Mouse (Mus musculus): ENCODE results near the gene St8sia6. TPM values are rescaled to one million over a fixed set of nuclear protein-coding genes. Genes with fewer than 3 reads are reported as not detected.
"Not testable (repeated sequence)": the region's sequence is repeated elsewhere in the genome, so short reads cannot be mapped to it uniquely, and the experiment has no call there.

Gene St8sia6
- polyA plus RNA-seq, 1 experiment from 2014 or later = 1.00 TPM

DNA sequence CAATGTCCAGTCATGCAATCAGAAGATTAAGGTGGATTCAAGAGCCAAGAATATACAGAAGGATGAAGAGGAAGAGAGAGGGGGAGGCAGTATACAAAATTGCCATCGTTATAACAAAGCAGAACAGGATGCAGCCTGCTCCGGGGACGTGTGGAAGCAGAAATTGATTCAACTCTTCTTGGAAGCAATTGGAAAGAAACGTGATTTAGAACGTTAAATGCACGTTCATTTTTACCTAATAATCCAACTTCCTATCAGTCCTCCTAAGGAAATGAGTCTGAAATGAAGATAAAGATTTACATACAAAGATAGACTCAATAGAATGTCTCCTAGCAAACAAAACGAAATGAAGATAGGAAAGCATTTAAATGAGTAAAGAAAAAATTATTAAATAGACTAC is 2.3 kb downstream of the St8sia6 start:
- 64% methylated on average over 7 of the region's 7 CpGs for WGBS
- Histone ChIP-seq H3K4me3 (no peak overlapping the region), H3K4me2 (no peak overlapping the region), H3K27me3 (peaks cover 29% of the 10 kb centered on the region), H3K9ac (no peak overlapping the region), H3K4me1 (replicated peaks) (peaks cover 11% of the 10 kb centered on the region), H3K9me3 (replicated peaks) (no peaks in the 10 kb centered on the region), H3K36me3 (no peaks in the 10 kb centered on the region), H3K27ac (no peak overlapping the region)
- ATAC-seq (replicated peaks; ENCODE audit: insufficient number of reproducible peaks, insufficient read depth, low FRiP score, low read depth) = no peak

DNA sequence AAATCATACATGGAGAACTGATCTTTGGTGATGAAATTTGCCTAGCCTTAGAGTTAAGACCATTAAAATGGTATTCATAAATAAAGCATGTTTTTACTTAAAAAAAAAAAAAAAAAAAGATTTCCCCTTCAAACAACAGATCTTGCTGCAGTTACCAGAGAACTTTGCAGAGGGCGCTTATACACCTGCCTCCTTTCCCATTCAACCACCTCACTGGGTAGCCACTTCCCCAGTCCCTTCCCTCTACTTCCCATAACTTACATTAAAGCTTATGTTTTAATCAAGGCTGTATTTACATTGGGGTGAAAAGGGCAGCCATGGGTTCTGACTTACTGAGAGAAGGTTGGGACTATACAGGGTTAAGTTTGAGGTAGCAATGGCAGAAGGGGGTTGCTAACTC is 4.5 kb downstream of the St8sia6 start:
- Histone ChIP-seq H3K27me3 (peaks cover 24% of the 10 kb centered on the region), H3K4me3 (no peak overlapping the region), H3K4me1 (replicated peaks) (peaks cover 11% of the 10 kb centered on the region), H3K9ac (no peak overlapping the region), H3K36me3 (no peaks in the 10 kb centered on the region), H3K9me3 (replicated peaks) (no peaks in the 10 kb centered on the region), H3K4me2 (no peak overlapping the region), H3K27ac (no peak overlapping the region)
- WGBS = 44% methylated on average over 1 of the region's 1 CpGs
- no peak for ATAC-seq (replicated peaks; ENCODE audit: insufficient number of reproducible peaks, insufficient read depth, low FRiP score, low read depth)

DNA sequence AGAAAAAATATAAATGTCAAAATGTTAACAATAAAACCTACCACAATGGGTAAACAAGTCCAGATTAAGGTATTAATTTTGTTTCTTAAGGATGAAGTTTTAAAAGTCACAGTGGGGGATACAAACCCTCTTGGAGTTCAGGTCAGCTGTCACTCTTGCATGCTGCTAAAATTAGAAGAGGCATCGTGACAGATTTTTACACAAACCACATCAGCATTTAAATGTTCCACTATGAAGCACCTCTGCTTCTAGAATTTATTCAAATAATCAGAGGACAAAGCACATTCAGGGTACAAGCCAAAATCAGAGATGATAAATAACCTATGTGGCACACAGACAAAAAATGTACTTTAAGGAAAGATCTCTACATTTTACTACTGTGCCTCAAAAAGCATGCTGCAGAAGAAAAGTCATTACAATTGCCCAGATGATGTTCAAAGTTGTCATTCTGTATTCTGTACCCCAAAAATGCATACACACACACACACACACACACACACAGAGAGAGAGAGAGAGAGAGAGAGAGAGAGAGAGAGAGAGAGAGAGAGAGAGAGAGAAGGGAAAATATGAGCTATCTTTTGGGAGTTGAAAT is 7.2 kb downstream of the St8sia6 start:
- Histone ChIP-seq H3K27me3 (peaks cover 5% of the 10 kb centered on the region), H3K36me3 (no peaks in the 10 kb centered on the region), H3K4me2 (no peak overlapping the region), H3K9me3 (replicated peaks) (no peaks in the 10 kb centered on the region), H3K4me1 (replicated peaks) (no peaks in the 10 kb centered on the region), H3K9ac (no peak overlapping the region), H3K4me3 (no peak overlapping the region), H3K27ac (no peak overlapping the region)
- WGBS = 42% methylated on average over 1 of the region's 1 CpGs
- ATAC-seq (replicated peaks; ENCODE audit: insufficient number of reproducible peaks, insufficient read depth, low FRiP score, low read depth) = no peak

DNA sequence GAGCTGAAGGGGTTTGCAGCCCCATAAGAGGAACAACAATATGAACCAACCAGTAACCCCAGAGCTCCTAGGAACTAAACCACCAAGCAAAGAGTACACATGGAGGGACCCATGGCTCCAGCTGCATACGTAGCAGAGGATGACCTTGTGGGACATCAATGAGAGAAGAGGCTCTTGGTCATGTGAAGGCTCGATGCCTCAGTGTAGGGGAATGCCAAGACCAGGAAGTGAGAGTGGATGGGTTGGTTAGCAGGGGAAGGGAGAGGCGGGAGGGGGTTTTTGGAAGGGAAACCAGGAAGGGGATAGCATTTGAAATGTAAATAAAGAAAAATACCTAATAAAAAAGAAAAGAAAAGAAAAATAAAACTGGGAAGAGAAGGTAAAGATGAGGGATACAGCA is 7.9 kb downstream of the St8sia6 start:
- H3K27ac ChIP-seq; H3K4me3 ChIP-seq; H3K27me3 ChIP-seq; H3K9ac ChIP-seq; ATAC-seq (replicated peaks; ENCODE audit: insufficient number of reproducible peaks, insufficient read depth, low FRiP score, low read depth); H3K4me1 ChIP-seq (replicated peaks); H3K9me3 ChIP-seq (replicated peaks); H3K4me2 ChIP-seq; H3K36me3 ChIP-seq: not testable (repeated sequence)
- 55% methylated on average over 3 of the region's 3 CpGs for WGBS

DNA sequence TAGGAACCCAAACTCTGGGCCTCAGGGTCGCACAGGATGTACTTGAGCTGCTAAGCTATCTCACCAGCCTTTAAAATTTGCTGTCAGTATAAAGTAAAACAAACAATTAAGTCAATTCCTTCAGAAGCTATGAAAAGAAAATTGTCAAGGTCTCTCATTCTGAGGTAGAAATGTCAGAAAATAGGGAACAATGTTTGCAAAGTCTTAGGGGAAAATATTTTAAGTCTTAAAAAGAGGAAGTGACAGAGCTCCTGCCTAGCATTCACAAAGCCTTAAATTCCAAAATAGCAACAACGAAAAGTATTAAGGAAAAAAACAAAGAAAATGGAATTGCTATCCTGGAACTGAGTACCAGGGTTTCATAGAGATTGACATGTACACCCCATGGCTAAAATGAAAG is 8.6 kb downstream of the St8sia6 start:
- Histone ChIP-seq H3K9ac (no peak overlapping the region), H3K36me3 (no peaks in the 10 kb centered on the region), H3K9me3 (replicated peaks) (no peaks in the 10 kb centered on the region), H3K4me2 (no peak overlapping the region), H3K4me1 (replicated peaks) (no peaks in the 10 kb centered on the region), H3K27ac (no peak overlapping the region), H3K27me3 (no peaks in the 10 kb centered on the region), H3K4me3 (no peak overlapping the region)
- 58% methylated on average over 2 of the region's 2 CpGs for WGBS
- no peak for ATAC-seq (replicated peaks; ENCODE audit: insufficient number of reproducible peaks, insufficient read depth, low FRiP score, low read depth)

DNA sequence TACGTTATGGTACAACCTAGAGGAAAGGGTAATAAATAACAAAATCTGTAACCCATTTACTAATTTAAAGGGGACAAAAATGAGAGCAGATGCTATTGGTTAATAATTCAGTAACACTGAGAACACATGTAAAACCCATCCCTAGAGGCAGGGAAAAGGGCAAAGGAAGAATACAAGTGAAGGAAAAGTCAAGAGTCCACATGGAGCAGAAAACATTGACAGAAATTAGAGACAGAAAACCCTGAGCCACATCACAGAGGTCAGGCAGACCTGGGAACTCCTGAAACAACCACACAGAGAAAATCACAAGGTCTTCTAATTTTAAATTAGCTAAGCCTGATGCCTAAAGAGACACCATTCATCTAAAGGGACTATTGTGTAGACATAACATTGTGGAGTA is 9.4 kb downstream of the St8sia6 start:
- Histone ChIP-seq H3K4me1 (replicated peaks) (no peaks in the 10 kb centered on the region), H3K27me3 (no peaks in the 10 kb centered on the region), H3K9ac (no peak overlapping the region), H3K4me2 (no peak overlapping the region), H3K4me3 (no peak overlapping the region), H3K27ac (no peak overlapping the region), H3K9me3 (replicated peaks) (no peaks in the 10 kb centered on the region), H3K36me3 (no peaks in the 10 kb centered on the region)
- 84% methylated on average over 1 of the region's 1 CpGs for WGBS
- ATAC-seq (replicated peaks; ENCODE audit: insufficient number of reproducible peaks, insufficient read depth, low FRiP score, low read depth) = no peak

DNA sequence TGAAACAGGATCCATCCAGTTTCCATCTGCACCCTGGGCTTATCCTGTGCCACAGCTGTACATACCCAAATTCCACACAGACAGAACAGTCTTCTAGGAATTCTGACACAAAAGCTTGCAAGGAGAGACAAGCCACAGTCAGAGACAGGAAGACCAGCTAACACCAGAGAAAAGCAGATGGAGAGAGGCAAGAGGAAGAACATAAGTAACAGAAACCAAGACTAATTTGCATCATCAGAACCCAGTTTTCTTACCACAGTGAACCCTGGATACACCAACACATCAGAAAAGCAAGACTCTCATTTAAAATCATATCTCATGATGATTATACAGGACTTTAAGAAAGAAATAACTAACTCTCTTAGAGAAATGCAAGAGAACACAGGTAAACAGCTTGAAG is 16.8 kb downstream of the St8sia6 start:
- Histone ChIP-seq H3K36me3 (no peaks in the 10 kb centered on the region), H3K4me2 (no peak overlapping the region), H3K27ac (no peak overlapping the region), H3K4me1 (replicated peaks) (no peaks in the 10 kb centered on the region), H3K9me3 (replicated peaks) (no peaks in the 10 kb centered on the region), H3K9ac (no peak overlapping the region), H3K4me3 (no peak overlapping the region), H3K27me3 (no peaks in the 10 kb centered on the region)
- ATAC-seq (replicated peaks; ENCODE audit: insufficient number of reproducible peaks, insufficient read depth, low FRiP score, low read depth) = no peak

DNA sequence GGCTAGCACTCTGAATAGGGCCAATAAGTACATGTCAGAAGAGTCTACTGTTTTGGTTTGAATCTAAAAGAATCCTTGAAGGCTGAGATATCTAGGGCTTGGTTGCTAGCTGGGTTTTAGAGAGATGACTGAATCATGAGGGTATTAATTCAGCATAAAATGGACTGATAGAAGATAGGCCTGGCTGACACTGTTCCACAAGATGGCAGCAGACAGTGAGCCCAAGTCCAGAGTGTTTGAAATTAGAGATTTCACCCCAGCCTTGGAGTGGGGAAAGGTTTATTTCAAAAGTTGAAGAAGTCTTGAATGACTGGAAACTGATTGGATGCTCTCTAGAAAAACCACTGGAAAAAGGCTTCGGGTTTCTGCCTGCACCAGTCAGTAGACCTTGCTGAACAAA is 17.4 kb downstream of the St8sia6 start:
- no peak overlapping the region for H3K4me2 ChIP-seq
- H3K27ac ChIP-seq = no peak overlapping the region
- H3K36me3 ChIP-seq = no peaks in the 10 kb centered on the region
- H3K4me1 ChIP-seq (replicated peaks) = no peaks in the 10 kb centered on the region
- H3K9ac ChIP-seq = no peak overlapping the region
- no peaks in the 10 kb centered on the region for H3K27me3 ChIP-seq
- H3K4me3 ChIP-seq = no peak overlapping the region
- ATAC-seq (replicated peaks; ENCODE audit: insufficient number of reproducible peaks, insufficient read depth, low FRiP score, low read depth) = no peak
- 74% methylated on average over 1 of the region's 1 CpGs for WGBS
- no peaks in the 10 kb centered on the region for H3K9me3 ChIP-seq (replicated peaks)

DNA sequence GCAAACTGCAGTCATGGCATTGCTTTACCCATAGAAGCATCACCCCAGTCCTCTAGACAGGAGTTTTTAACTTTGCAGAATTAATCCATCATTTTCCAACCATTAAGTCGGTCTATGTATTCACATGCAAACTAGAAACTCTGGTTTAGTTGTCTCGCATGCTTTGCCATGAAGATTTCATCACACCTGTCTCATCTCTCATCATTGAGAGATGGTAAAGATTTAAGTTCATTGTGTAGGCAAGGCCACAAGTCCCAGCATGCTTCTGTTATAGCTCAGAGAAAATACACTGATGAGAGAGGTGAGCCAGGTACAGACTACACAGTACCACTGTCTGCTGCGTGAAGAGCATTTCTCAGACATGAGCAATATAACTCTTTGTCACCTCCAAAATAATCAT is 18.8 kb downstream of the St8sia6 start:
- Histone ChIP-seq H3K4me1 (replicated peaks) (no peaks in the 10 kb centered on the region), H3K9ac (no peak overlapping the region), H3K36me3 (no peaks in the 10 kb centered on the region), H3K27me3 (no peaks in the 10 kb centered on the region), H3K9me3 (replicated peaks) (no peaks in the 10 kb centered on the region), H3K27ac (no peak overlapping the region), H3K4me2 (no peak overlapping the region), H3K4me3 (no peak overlapping the region)
- 72% methylated on average over 3 of the region's 3 CpGs for WGBS
- ATAC-seq (replicated peaks; ENCODE audit: insufficient number of reproducible peaks, insufficient read depth, low FRiP score, low read depth) = no peak

DNA sequence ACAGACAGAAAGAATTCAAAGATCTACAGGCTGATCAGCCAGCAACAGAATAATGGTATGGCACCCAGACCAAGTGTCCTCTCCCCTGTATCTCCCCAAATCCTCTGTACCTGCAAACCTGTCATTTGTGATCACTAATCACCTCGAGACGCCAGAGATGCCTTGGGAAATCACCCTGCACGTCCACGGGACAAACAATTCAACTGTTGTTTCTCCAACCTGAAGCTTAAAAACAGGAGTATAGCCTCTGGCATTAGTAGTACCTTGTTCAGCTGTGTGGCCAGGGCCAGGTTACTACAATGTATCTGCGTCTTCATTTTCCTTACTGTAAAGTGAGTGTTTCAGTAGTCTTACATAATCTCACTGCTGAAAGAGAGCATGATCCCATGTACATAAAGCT is 25.3 kb downstream of the St8sia6 start:
- H3K4me1 ChIP-seq (replicated peaks) = no peaks in the 10 kb centered on the region
- H3K27ac ChIP-seq = no peak overlapping the region
- ATAC-seq (replicated peaks; ENCODE audit: insufficient number of reproducible peaks, insufficient read depth, low FRiP score, low read depth) = no peak
- H3K4me3 ChIP-seq = no peak overlapping the region
- no peaks in the 10 kb centered on the region for H3K27me3 ChIP-seq
- WGBS = 55% methylated on average over 5 of the region's 5 CpGs
- no peaks in the 10 kb centered on the region for H3K36me3 ChIP-seq
- H3K9ac ChIP-seq = no peak overlapping the region
- H3K9me3 ChIP-seq (replicated peaks) = no peaks in the 10 kb centered on the region
- H3K4me2 ChIP-seq = no peak overlapping the region

DNA sequence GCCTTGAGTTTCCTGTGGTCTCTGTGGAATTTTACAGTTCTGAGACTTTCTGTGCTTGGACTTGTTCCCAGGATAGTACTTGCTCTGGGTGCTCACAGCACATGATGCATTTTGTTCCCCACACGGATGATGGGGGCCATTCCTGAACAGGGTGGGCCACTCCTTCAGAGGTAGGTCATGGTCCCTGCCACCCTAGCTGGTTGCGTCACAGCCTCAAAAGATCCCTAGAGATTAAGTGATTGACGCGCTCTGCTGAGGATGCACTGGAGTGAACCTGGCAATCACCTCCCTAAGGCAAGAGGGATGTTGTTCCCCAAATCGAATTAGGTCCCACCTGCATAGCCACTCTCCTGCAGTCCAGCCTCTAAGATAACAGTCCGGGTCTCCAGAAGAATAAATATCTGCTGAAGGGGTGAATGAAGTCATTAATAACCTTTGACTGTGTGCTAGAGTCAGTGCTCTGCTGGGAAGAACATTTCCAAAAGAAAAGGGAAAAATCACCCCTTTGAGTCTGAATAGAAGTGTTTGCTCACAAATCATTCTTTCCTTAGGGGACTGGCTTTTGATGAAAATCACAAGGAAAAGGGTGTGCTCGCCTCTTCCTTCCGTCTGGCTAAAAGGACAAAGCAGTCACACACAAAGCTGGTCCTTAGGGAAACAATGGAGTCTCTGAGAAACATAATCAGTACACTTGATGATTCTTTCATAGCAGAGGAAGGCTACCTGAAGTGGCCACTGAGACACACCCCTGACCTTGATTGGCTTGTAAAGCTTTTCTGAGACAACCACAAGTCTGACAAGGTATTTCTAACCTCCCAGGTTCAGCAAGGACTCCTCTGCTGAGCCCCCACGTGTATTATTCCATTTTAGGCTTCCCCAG is 26.1 kb downstream of the St8sia6 start:
- H3K9me3 ChIP-seq (replicated peaks) = no peaks in the 10 kb centered on the region
- no peak overlapping the region for H3K4me2 ChIP-seq
- H3K27ac ChIP-seq = peak overlapping the region; percentile 12; the same call in 1 of the 2 replicates
- no peak for ATAC-seq (replicated peaks; ENCODE audit: insufficient number of reproducible peaks, insufficient read depth, low FRiP score, low read depth)
- H3K4me3 ChIP-seq = no peak overlapping the region
- no peaks in the 10 kb centered on the region for H3K27me3 ChIP-seq
- H3K4me1 ChIP-seq (replicated peaks) = no peaks in the 10 kb centered on the region
- no peak overlapping the region for H3K9ac ChIP-seq
- 57% methylated on average over 9 of the region's 9 CpGs for WGBS
- H3K36me3 ChIP-seq = no peaks in the 10 kb centered on the region

DNA sequence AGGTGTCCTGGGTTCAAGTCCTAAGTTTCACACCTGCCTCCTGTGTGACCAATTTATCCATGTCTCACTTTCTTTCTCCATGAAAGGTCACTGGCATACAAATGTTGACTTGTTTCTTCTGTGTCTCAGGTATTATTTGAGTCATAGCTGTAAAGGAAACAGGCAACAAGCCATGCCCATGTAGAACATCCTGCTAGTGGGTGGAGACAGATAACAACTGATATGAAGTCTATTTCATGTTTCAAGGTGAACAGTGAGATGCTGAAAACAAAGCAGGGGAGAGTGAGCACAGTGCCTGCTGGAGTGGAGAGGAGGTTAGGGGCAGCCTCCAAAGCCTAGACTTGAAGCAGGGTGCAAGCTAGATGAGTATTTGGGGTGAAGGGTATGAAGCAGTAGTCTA is 33.5 kb downstream of the St8sia6 start:
- H3K9me3 ChIP-seq (replicated peaks) = no peaks in the 10 kb centered on the region

More for the DNA sequence above, 33.5 kb downstream of the St8sia6 start:
- H3K9ac ChIP-seq = no peak overlapping the region
- H3K27ac ChIP-seq = no peak overlapping the region
- no peaks in the 10 kb centered on the region for H3K36me3 ChIP-seq
- ATAC-seq (replicated peaks; ENCODE audit: insufficient number of reproducible peaks, insufficient read depth, low FRiP score, low read depth) = no peak
- H3K27me3 ChIP-seq = no peaks in the 10 kb centered on the region
- no peaks in the 10 kb centered on the region for H3K4me1 ChIP-seq (replicated peaks)
- no peak overlapping the region for H3K4me2 ChIP-seq
- no peak overlapping the region for H3K4me3 ChIP-seq

All from heart, embryonic 15.5 days (tissue).